Mouse (Mus musculus) MEL (cell line): ENCODE results near the gene Ifit1. TPM values are rescaled to one million over a fixed set of nuclear protein-coding genes. Genes with fewer than 3 reads are reported as not detected.
A peak's percentile ranks its signal among the peaks of the same experiment; 100 is the strongest.
"Not testable (repeated sequence)": the region's sequence is repeated elsewhere in the genome, so short reads cannot be mapped to it uniquely, and the experiment has no call there.

Source experiments
- DNase-seq: peaks from one replicate; pipeline ENCODE4 v3.0.0; 2011; ENCODE audit warnings: low read depth, low spot score
- H3K27ac ChIP-seq: 2 replicates; pipeline ENCODE4 v1.5.1; 2012; ENCODE audit warnings: low read depth, mild to moderate bottlenecking, control low read depth, low read length, moderate library complexity; ENCODE audit not compliant: control insufficient read depth
- H3K27me3 ChIP-seq, 2 experiments: fragments of 150-350 bp in 1 of 2; sonication (generic) in 1 of 2; 2 replicates each; pipeline ENCODE4 v1.6.1; 2012; ENCODE audit warnings: low read length in 2 of 2, mild to moderate bottlenecking in 2 of 2, improper control_type of control experiment in 1 of 2, moderate library complexity in 1 of 2; ENCODE audit not compliant: insufficient read depth in 2 of 2, control insufficient read depth in 1 of 2
- H3K36me3 ChIP-seq, 2 experiments: 2 replicates each; pipeline ENCODE4 v1.6.1; 2012 to 2014; ENCODE audit warnings: low read length in 2 of 2, improper control_type of control experiment in 1 of 2, inconsistent platforms in 1 of 2, mild to moderate bottlenecking in 1 of 2; ENCODE audit not compliant: insufficient read depth in 2 of 2, control insufficient read depth in 1 of 2
- H3K4me1 ChIP-seq, 2 experiments: fragments of 150-350 bp in 1 of 2; sonication (generic) in 1 of 2; 2 replicates each; pipeline ENCODE4 v1.6.1; 2012; ENCODE audit warnings: low read length in 2 of 2, improper control_type of control experiment in 1 of 2, mild to moderate bottlenecking in 1 of 2; ENCODE audit not compliant: insufficient read depth in 2 of 2, control insufficient read depth in 1 of 2
- H3K4me3 ChIP-seq, 2 experiments: fragments of 150-350 bp in 1 of 2; sonication (generic) in 1 of 2; 2 replicates each; pipeline ENCODE4 v1.5.1; 2012; ENCODE audit warnings: low read depth in 2 of 2, low read length in 2 of 2, mild to moderate bottlenecking in 2 of 2, moderate library complexity in 2 of 2, control low read depth in 1 of 2, improper control_type of control experiment in 1 of 2; ENCODE audit not compliant: control insufficient read depth in 1 of 2, insufficient read depth in 1 of 2
- H3K79me2 ChIP-seq: 2 replicates; pipeline ENCODE4 v1.6.1; 2012; ENCODE audit warnings: mild to moderate bottlenecking, low read length, moderate library complexity; ENCODE audit not compliant: control insufficient read depth, poor library complexity, insufficient read depth
- H3K9ac ChIP-seq: 2 replicates; pipeline ENCODE4 v1.6.1; 2012; ENCODE audit warnings: low read depth, mild to moderate bottlenecking, control low read depth, low read length, moderate library complexity; ENCODE audit not compliant: control insufficient read depth, poor library complexity, severe bottlenecking
- H3K9me3 ChIP-seq: fragments of 150-350 bp; sonication (generic); replicated peaks from 2 replicates; pipeline ENCODE4 v1.6.1; 2012; ENCODE audit warnings: mild to moderate bottlenecking, low read length, improper control_type of control experiment, moderate library complexity; ENCODE audit not compliant: insufficient read depth
- ELF1 ChIP-seq: IDR thresholded peaks from 2 replicates; pipeline ENCODE4 v1.6.1; 2014; ENCODE audit warnings: low read depth, mild to moderate bottlenecking, inconsistent platforms, low read length, improper control_type of control experiment, moderate library complexity
- EP300 ChIP-seq, 2 experiments: IDR thresholded peaks; 2 replicates each; pipeline ENCODE4 v1.6.1; 2011; ENCODE audit warnings: improper control_type of control experiment in 2 of 2, low read length in 2 of 2, low read depth in 1 of 2, mild to moderate bottlenecking in 1 of 2
- ETS1 ChIP-seq: IDR thresholded peaks from 2 replicates; pipeline ENCODE4 v1.6.1; 2012; ENCODE audit warnings: low read depth, mild to moderate bottlenecking, inconsistent platforms, low read length, improper control_type of control experiment, moderate library complexity
- HCFC1 ChIP-seq: IDR thresholded peaks from 2 replicates; pipeline ENCODE4 v1.6.1; 2012; ENCODE audit warnings: low read depth, mild to moderate bottlenecking, inconsistent platforms, low read length, improper control_type of control experiment, moderate library complexity
- USF1 ChIP-seq: IDR thresholded peaks from 2 replicates; pipeline ENCODE4 v1.6.1; 2014; ENCODE audit warnings: low read depth, mild to moderate bottlenecking, inconsistent platforms, low read length, improper control_type of control experiment, moderate library complexity
- USF2 ChIP-seq, 2 experiments: IDR thresholded peaks; 2 replicates each; pipeline ENCODE4 v1.6.1; 2011 to 2012; ENCODE audit warnings: improper control_type of control experiment in 2 of 2, low read length in 2 of 2, borderline replicate concordance in 1 of 2, inconsistent platforms in 1 of 2, low read depth in 1 of 2, mild to moderate bottlenecking in 1 of 2; ENCODE audit not compliant: insufficient read depth in 1 of 2
- ZMIZ1 ChIP-seq: IDR thresholded peaks from 2 replicates; pipeline ENCODE4 v1.6.1; 2012; ENCODE audit warnings: low read depth, mild to moderate bottlenecking, inconsistent platforms, low read length, improper control_type of control experiment, moderate library complexity
- polyA plus RNA-seq, 2 experiments: library from polyadenylated mRNA; stranded (reverse) in 1 of 2; unstranded in 1 of 2; fragments of >175 nt in 1 of 2; fragments of >200 nt in 1 of 2; gene quantifications; 2 replicates each; pipeline versions ENCODE4 v1.2.1 to v1.2.4; 2012; ENCODE audit warnings: low replicate concordance in 2 of 2, low read depth in 1 of 2; ENCODE audit not compliant: insufficient read length in 2 of 2, insufficient read depth in 1 of 2, missing spikeins in 1 of 2
- total RNA-seq: library from RNA; depleted of rRNA; stranded (reverse); fragments of 300-350 nt; gene quantifications from 2 replicates; pipeline ENCODE4 v1.2.3, GENCODE M21; 2012

Gene Ifit1
- total and polyA plus RNA-seq, 3 experiments: 0.12 to 0.31 TPM; not detected in 1

DNA sequence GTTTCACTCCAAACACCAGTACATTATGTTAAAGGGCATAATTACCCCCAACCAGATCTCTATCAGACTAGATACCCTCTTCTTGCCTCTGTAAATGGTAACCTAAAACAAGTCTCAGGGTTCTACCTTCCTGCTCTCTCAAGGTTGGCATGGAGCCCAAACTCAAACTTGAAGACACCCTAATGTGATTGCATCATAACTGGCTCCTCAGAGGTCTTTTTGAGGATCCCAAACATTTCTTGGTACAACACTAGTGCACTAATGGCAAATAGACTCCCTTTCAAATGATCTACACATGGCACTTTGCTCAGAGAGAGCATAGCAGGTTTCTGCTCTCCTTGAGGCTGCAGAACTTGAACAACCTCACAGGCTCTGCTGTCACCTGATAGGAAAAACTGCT, 43.9 kb upstream of the Ifit1 start:
- Histone ChIP-seq H3K4me1 (peaks cover 3 to 10% of the 10 kb centered on the region in 2 experiments; a peak in 3 of 4 replicates), H3K27me3 (peaks cover 0 to 2% of the 10 kb centered on the region in 2 experiments; a peak in 1 of 4 replicates), H3K4me3 (no peak overlapping the region), H3K9ac (no peak overlapping the region), H3K79me2 (no peaks in the 10 kb centered on the region), H3K9me3 (no peaks in the 10 kb centered on the region), H3K36me3 (peaks cover 0 to 9% of the 10 kb centered on the region in 2 experiments; a peak in 1 of 4 replicates), H3K27ac (no peak overlapping the region)
- no peak for TF ChIP-seq HCFC1
- peak; percentile 60 for DNase-seq

DNA sequence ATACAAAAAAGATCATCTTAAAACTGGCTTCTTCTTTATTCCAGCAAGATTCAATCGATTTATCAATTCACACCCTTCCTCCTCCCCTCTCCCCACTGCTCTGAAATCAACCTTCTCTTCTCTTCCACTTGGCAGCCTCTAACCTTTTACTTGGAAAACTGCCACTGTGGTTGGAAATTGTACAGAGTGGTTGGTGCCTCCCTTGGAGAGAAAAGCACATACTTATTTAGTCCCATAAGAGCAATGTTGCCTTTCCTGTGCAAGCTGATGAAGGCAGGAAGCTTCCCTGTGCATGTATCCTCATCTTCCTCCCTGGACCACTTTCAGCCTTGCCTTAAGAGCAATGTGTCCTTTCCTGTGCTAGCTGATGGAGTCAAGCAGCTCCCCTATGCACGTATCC, 42.3 kb upstream of the Ifit1 start:
- peaks cover 0 to 9% of the 10 kb centered on the region in 2 experiments; a peak in 1 of 4 replicates for H3K36me3 ChIP-seq

DNA sequence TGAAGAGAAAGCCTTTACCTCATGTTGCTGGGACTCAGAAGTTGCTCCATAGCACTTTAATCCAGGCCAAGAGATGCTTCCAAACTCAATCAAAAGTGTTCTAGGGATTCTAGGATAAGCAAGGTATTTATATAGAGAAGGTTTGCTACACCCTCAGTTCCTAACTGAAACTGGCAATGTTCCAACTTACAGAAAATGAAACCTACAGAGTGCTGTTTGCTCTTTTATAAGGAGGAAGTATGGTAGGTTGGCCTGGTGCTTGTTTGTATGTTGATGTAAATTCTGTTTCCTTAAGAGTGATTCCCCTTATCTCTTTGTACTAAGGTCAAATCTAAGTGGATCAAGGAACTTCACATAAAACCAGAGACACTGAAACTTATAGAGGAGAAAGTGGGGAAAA, 41.4 kb upstream of the Ifit1 start:
- not testable (repeated sequence) for H3K9me3 ChIP-seq, H3K4me3 ChIP-seq, H3K27ac ChIP-seq
- H3K4me1 ChIP-seq: peaks cover 3 to 13% of the 10 kb centered on the region in 2 experiments; a peak in 3 of 4 replicates
- DNase-seq: peak; percentile 70
- TF ChIP-seq EP300 (IDR thresholded peaks at IDR 0.05; ENCODE audit: low read depth in 1 of 2, low read length in 2 of 2): peak in 1 of 2 experiments; percentile 28; a peak in 2 of 4 replicates
- TF ChIP-seq, all 39 proteins: peak for 1; not testable (repeated sequence) for 38
- H3K27me3 ChIP-seq, H3K79me2 ChIP-seq, H3K9ac ChIP-seq, H3K36me3 ChIP-seq: not testable (repeated sequence)

More for the DNA sequence above, 42.3 kb upstream of the Ifit1 start:
- peak; percentile 43 for DNase-seq
- Histone ChIP-seq H3K27ac (no peak overlapping the region), H3K79me2 (no peaks in the 10 kb centered on the region), H3K4me3 (no peak overlapping the region), H3K4me1 (peaks cover 3 to 13% of the 10 kb centered on the region in 2 experiments; a peak in 3 of 4 replicates), H3K27me3 (peaks cover 0 to 2% of the 10 kb centered on the region in 2 experiments; a peak in 1 of 4 replicates), H3K9ac (no peak overlapping the region), H3K9me3 (no peaks in the 10 kb centered on the region)
- TF ChIP-seq ZMIZ1 (no peak), USF2 (IDR thresholded peaks at IDR 0.05; ENCODE audit: borderline replicate concordance in 1 of 2, insufficient read depth in 1 of 2, low read depth in 1 of 2, low read length in 2 of 2) (no peak), ETS1 (0 out of 2 replicates have a peak, but pooled peaks have one; percentile 20), USF1 (no peak), ELF1 (0 out of 2 replicates have a peak, but pooled peaks have one; percentile 13), EP300 (IDR thresholded peaks at IDR 0.05; ENCODE audit: low read depth in 1 of 2, low read length in 2 of 2) (peak in 1 of 2 experiments; percentile 65; a peak in 2 of 4 replicates)

DNA sequence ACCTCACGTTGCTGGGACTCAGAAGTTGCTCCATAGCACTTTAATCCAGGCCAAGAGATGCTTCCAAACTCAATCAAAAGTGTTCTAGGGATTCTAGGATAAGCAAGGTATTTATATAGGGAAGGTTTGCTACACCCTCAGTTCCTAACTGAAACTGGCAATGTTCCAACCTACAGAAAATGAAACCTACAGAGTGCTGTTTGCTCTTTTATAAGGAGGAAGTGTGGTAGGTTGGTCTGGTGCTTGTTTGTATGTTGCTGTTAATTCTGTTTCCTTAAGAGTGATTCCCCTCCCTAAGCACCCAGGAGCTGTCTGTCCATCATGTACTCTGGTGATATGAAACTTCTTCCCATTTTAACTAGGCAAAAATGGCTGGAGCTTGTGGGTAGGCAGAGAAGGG, 38.8 kb upstream of the Ifit1 start, which contains the start of gene Ifit1bl1:
Gene Ifit1bl1, minus strand, starts transcription at position 69 of the 400 bp plus-strand sequence.
- H3K27ac ChIP-seq: peak within 1 kb of the TSS; percentile 14; the same call in 1 of the 2 replicates
- not testable (repeated sequence) for H3K9me3 ChIP-seq, H3K9ac ChIP-seq, H3K4me3 ChIP-seq, H3K27me3 ChIP-seq, H3K79me2 ChIP-seq, H3K36me3 ChIP-seq
- H3K4me1 ChIP-seq: peaks cover 3 to 14% of the 10 kb centered on the region in 2 experiments; a peak in 3 of 4 replicates
- peak; percentile 69 for DNase-seq
